Mouse (Mus musculus): ENCODE measurements around the gene Hivep3.

- no peak for TF ChIP-seq POLR2A (IDR thresholded peaks at IDR 0.05; ENCODE audit: borderline replicate concordance, extremely low read depth, insufficient read depth, insufficient read length, poor library complexity, severe bottlenecking)
- no peak for TF ChIP-seq CTCF (IDR thresholded peaks at IDR 0.05; ENCODE audit: borderline replicate concordance, extremely low read depth, insufficient read depth, insufficient read length)
Measured at GRCm38 (mm10) chr4:119837505-119838065, 104.0 kb downstream of the Hivep3 start.
